Mouse (Mus musculus) liver, embryonic 13.5 days (tissue): Measurements from ENCODE around the gene Mipol1. TPM values are rescaled to one million over a fixed set of nuclear protein-coding genes. Genes with fewer than 3 reads are reported as not detected.
"Not testable (repeated sequence)": the region's sequence is repeated elsewhere in the genome, so short reads cannot be mapped to it uniquely, and the experiment has no call there.

Source experiments
- ATAC-seq: fragments of 200-750 bp; cut with Nextera tagmentation; 2 replicates; pipeline ENCODE4 v1.8.0; 2017; ENCODE audit warnings: low read depth, mild to moderate bottlenecking, moderate number of reproducible peaks, moderate library complexity
- DNase-seq: peaks from one replicate; pipeline ENCODE4 v3.0.0; 2022
- H3K27ac ChIP-seq: fragments of 300-500 bp; sonication (generic); 2 replicates; pipeline ENCODE4 v1.5.1; 2015; ENCODE audit warnings: moderate library complexity, mild to moderate bottlenecking, inconsistent platforms
- H3K27me3 ChIP-seq: fragments of 300-500 bp; sonication (generic); 2 replicates; pipeline ENCODE4 v1.6.1; 2015; ENCODE audit warnings: mild to moderate bottlenecking, inconsistent platforms
- H3K36me3 ChIP-seq: fragments of 300-500 bp; sonication (generic); 2 replicates; pipeline ENCODE4 v1.6.1; 2015; ENCODE audit warnings: mild to moderate bottlenecking, inconsistent platforms
- H3K4me1 ChIP-seq: fragments of 300-500 bp; sonication (generic); replicated peaks from 2 replicates; pipeline ENCODE4 v1.6.1; 2015; ENCODE audit warnings: inconsistent platforms
- H3K4me2 ChIP-seq: fragments of 300-500 bp; sonication (generic); 2 replicates; pipeline ENCODE4 v1.6.1; 2015; ENCODE audit warnings: inconsistent platforms, mild to moderate bottlenecking, moderate library complexity
- H3K4me3 ChIP-seq: fragments of 300-500 bp; sonication (generic); replicated peaks from 2 replicates; pipeline ENCODE4 v1.5.1; 2015; ENCODE audit warnings: mild to moderate bottlenecking, inconsistent platforms
- H3K9ac ChIP-seq: fragments of 300-500 bp; sonication (generic); 2 replicates; pipeline ENCODE4 v1.6.1; 2015; ENCODE audit warnings: mild to moderate bottlenecking, inconsistent platforms
- H3K9me3 ChIP-seq: fragments of 300-500 bp; sonication (generic); replicated peaks from 2 replicates; pipeline ENCODE4 v1.6.1; 2016; ENCODE audit warnings: inconsistent platforms
- WGBS: fragments of 180-500 bp; shearing (Covaris S2); methylation state at CpG from one replicate; pipeline ENCODE4 v1.1.7; 2015; ENCODE audit not compliant: insufficient replicate concordance; 5-methylcytosine and 5-hydroxymethylcytosine counted together
- polyA plus RNA-seq: library from polyadenylated mRNA; unstranded; fragments of >200 nt; fragmentation: Nextera tagmentation; extraction: Ambion mirVana; gene quantifications from 2 replicates; pipeline ENCODE4 v1.2.1, GENCODE M21; 2015

The Mipol1 gene
- polyA plus RNA-seq, 1 experiment from 2014 or later, result 4.2 TPM

DNA sequence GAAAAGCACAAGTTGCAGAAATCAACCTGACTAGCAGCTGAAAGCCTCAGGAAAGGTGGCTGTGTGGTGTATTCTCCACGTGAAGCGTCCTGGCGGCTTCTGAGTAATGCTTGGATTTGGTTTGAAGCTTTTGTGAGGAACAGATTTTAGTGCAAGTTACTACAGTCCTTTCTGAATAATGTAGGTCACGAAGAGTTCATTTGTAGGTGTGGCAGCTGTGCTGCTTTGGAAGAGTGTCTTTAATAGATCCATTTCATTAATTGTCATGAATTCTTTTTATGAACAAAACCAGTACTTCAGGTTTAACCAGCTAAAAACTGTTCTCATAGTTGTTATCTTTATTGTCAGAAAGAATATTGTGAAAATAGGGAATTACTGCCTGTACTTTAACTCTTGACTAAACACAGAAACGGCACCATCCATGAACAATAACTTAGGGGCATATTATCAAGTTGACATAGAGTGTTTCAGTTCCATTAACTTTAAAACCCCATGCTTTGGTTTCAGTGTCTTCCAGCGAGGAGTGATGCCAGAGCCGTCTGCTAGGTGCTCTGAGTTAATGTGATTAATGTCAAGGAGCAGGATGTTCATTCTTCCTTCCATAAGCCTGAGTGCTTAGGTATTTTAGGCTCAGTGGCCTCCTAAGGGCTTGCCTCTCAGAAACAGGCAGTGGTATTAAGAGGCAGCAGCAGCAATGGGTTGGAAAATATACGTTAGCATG, 206.9 kb downstream of the Mipol1 start:
- not testable (repeated sequence) for H3K27ac ChIP-seq, H3K9ac ChIP-seq, H3K27me3 ChIP-seq, H3K4me2 ChIP-seq, H3K4me1 ChIP-seq, H3K4me3 ChIP-seq, DNase-seq, ATAC-seq, H3K36me3 ChIP-seq, H3K9me3 ChIP-seq
- 71% methylated on average over 8 of the region's 8 CpGs for WGBS

- 72% methylated on average over 10 of the region's 10 CpGs for WGBS
Measured at GRCm38 (mm10) chr12:57444281-57444903, 214.2 kb downstream of the Mipol1 start.

GRCm38 (mm10) chr12:57447331-57447730, 217.1 kb downstream of the Mipol1 start:
- Histone ChIP-seq H3K4me1 (no peaks in the 10 kb centered on the region), H3K9ac (no peak overlapping the region), H3K27me3 (no peaks in the 10 kb centered on the region), H3K27ac (no peak overlapping the region), H3K4me2 (no peak overlapping the region), H3K9me3 (no peaks in the 10 kb centered on the region), H3K36me3 (no peaks in the 10 kb centered on the region), H3K4me3 (no peak overlapping the region)
- DNase-seq, result no peak
- 56% methylated on average over 3 of the region's 3 CpGs for WGBS
- no peak for ATAC-seq

More at GRCm38 (mm10) chr12:57444281-57444903, 214.2 kb downstream of the Mipol1 start:
- no peaks in the 10 kb centered on the region for H3K4me1 ChIP-seq
- H3K9me3 ChIP-seq, result no peaks in the 10 kb centered on the region
- H3K27me3 ChIP-seq, result no peaks in the 10 kb centered on the region
- DNase-seq, result no peak
- H3K27ac ChIP-seq, result no peak overlapping the region
- H3K4me3 ChIP-seq, result no peak overlapping the region
- no peak overlapping the region for H3K9ac ChIP-seq
- no peaks in the 10 kb centered on the region for H3K36me3 ChIP-seq
- ATAC-seq, result peak; percentile 68
- H3K4me2 ChIP-seq, result no peak overlapping the region

GRCm38 (mm10) chr12:57449299-57449698, 219.1 kb downstream of the Mipol1 start:
- H3K36me3 ChIP-seq, result no peaks in the 10 kb centered on the region
- WGBS, result 55% methylated on average over 1 of the region's 1 CpGs
- DNase-seq (no peak), ATAC-seq (no peak)
- no peaks in the 10 kb centered on the region for H3K4me1 ChIP-seq
- no peak overlapping the region for H3K9ac ChIP-seq
- H3K27me3 ChIP-seq, result no peaks in the 10 kb centered on the region
- H3K4me2 ChIP-seq, result no peak overlapping the region
- H3K9me3 ChIP-seq, result no peaks in the 10 kb centered on the region
- H3K4me3 ChIP-seq, result no peak overlapping the region
- H3K27ac ChIP-seq, result no peak overlapping the region

DNA sequence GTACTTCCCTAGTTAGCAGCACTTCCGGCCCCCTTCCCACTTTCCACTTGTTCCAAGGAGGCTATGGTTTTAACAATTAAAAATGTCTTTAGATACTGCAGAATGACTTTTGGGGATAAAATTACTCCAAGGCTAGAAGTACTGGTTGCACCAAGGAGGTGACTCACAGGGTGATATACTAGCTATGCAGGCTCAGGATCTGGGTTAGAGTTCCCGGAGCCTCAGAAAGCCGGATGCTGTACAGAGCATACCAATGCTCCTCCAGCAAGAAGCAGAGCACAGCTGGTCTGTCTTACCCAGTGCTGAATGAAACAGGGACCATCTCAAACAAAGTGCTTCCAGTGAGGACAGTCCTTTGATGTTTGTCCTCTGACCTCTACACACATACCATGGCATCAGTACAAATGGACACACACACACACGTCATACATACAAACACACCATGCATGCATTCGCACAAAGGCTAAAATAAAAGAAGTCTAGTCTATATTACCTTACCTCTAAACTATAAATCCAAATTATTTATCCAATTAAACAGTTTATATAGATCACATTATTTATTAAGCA, 219.9 kb downstream of the Mipol1 start:
- WGBS, result 76% methylated on average over 5 of the region's 5 CpGs
- H3K9me3 ChIP-seq, result no peaks in the 10 kb centered on the region

DNA sequence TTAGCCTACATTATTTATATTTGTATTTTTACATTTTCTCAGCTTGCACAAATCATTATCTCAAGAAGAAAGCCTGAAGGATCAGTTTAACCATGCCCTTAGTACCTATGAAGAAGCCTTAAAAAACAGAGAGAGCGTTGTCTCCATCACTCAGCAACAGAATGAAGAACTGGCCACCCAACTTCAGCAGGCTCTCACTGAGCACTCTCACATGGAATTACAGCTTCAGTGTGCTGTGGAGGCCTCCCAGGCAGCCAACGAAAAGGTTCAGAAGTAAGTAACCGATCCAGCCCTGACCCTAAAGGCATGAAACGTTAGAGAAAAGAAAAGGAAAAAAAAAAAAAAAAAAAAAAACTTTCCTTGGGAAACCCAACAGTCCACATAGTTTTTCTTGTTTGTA, 226.7 kb downstream of the Mipol1 start:
- no peak overlapping the region for H3K9ac ChIP-seq
- 48% methylated on average over 4 of the region's 4 CpGs for WGBS

More for the DNA sequence above, 219.9 kb downstream of the Mipol1 start:
- Histone ChIP-seq H3K27me3 (no peaks in the 10 kb centered on the region), H3K27ac (no peak overlapping the region), H3K4me1 (no peaks in the 10 kb centered on the region), H3K4me3 (no peak overlapping the region), H3K36me3 (no peaks in the 10 kb centered on the region), H3K9ac (no peak overlapping the region), H3K4me2 (no peak overlapping the region)
- DNase-seq, result no peak
- ATAC-seq, result peak; percentile 34; the same call in 1 of the 2 replicates

DNA sequence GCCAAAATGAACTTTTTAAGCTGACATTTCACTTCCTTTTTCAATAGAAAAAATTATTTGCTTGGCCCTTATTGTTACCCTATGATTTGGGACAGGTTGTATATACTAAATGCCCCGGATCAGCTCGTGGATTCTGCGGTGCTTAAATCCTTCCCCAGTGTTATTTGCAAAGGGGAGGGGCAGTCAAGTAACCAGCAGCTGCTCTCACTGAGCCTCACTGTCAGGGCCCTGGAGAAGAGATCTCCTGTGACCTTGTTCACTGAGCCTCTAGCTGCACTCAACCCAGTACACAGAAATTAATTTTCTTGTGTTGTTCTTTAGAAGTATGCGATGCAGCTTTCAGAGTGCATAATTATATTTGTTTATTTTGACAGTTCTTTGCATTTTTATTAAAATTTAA, 227.1 kb downstream of the Mipol1 start:
- 51% methylated on average over 4 of the region's 4 CpGs for WGBS
- ATAC-seq, result no peak
- Histone ChIP-seq H3K36me3 (no peaks in the 10 kb centered on the region), H3K9ac (no peak overlapping the region), H3K27me3 (no peaks in the 10 kb centered on the region), H3K4me1 (no peaks in the 10 kb centered on the region), H3K9me3 (no peaks in the 10 kb centered on the region), H3K4me3 (no peak overlapping the region), H3K27ac (no peak overlapping the region), H3K4me2 (no peak overlapping the region)
- no peak for DNase-seq

More for the DNA sequence above, 226.7 kb downstream of the Mipol1 start:
- Histone ChIP-seq H3K27ac (no peak overlapping the region), H3K4me3 (no peak overlapping the region), H3K27me3 (no peaks in the 10 kb centered on the region), H3K4me2 (no peak overlapping the region), H3K9me3 (no peaks in the 10 kb centered on the region), H3K4me1 (no peaks in the 10 kb centered on the region), H3K36me3 (no peaks in the 10 kb centered on the region)
- ATAC-seq (no peak), DNase-seq (no peak)

DNA sequence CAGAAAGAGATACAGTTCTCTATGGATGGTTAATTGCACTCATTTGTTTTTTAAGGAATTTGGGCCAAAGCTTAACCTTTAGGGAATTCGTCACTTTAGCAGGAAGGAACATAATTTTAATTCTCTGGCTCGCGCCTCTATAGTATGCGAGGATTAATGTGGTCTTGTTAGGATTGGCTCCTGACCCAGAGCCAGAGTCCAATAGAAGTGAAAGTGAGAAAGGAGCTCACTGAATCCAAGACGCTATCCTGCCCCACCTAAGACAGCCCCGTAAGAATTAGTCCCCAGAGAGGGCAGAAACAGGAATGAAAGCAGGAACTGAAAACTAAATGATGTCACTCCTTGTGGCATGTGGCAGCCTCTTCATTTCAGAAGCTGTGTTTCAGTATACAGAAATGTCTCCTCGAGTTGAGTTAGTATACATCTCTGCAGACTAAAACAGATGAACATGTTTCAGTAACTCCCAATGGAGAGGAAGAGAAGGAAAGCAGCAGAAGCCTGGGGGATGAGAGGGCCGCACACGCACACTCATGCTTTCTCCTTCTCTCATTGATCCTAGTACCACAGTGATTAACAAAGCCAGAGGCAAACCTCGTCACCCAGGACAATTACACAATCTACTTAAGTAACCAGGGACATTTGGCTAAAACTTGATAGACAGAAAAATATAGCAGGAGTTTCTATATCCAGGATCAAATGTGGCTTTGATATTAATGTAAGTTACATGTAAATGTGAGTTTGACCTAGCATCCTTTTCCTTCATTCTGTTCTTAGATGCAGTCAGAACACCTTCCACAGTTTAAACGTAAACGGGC, 234.5 kb downstream of the Mipol1 start:
- no peak for ATAC-seq
- H3K4me3 ChIP-seq, result no peak overlapping the region
- H3K4me2 ChIP-seq, result no peak overlapping the region
- 69% methylated on average over 12 of the region's 12 CpGs for WGBS
- no peaks in the 10 kb centered on the region for H3K27me3 ChIP-seq
- no peaks in the 10 kb centered on the region for H3K4me1 ChIP-seq
- H3K9me3 ChIP-seq, result no peaks in the 10 kb centered on the region
- no peak for DNase-seq
- H3K27ac ChIP-seq, result no peak overlapping the region
- H3K36me3 ChIP-seq, result no peaks in the 10 kb centered on the region
- no peak overlapping the region for H3K9ac ChIP-seq

GRCm38 (mm10) chr12:57471786-57472185, 241.6 kb downstream of the Mipol1 start:
- H3K27me3 ChIP-seq, result no peaks in the 10 kb centered on the region
- H3K36me3 ChIP-seq, result no peaks in the 10 kb centered on the region
- no peaks in the 10 kb centered on the region for H3K4me1 ChIP-seq
- DNase-seq (no peak), ATAC-seq (no peak)
- WGBS, result 74% methylated on average over 8 of the region's 8 CpGs
- no peak overlapping the region for H3K9ac ChIP-seq
- no peak overlapping the region for H3K4me3 ChIP-seq
- H3K27ac ChIP-seq, result no peak overlapping the region
- no peaks in the 10 kb centered on the region for H3K9me3 ChIP-seq
- no peak overlapping the region for H3K4me2 ChIP-seq

- DNase-seq (no peak), ATAC-seq (no peak)
- no peak overlapping the region for H3K4me3 ChIP-seq
- WGBS, result 62% methylated on average over 3 of the region's 3 CpGs
- no peak overlapping the region for H3K27ac ChIP-seq
- no peak overlapping the region for H3K9ac ChIP-seq
- H3K4me2 ChIP-seq, result no peak overlapping the region
- no peaks in the 10 kb centered on the region for H3K27me3 ChIP-seq
- no peaks in the 10 kb centered on the region for H3K9me3 ChIP-seq
- no peaks in the 10 kb centered on the region for H3K36me3 ChIP-seq
- no peaks in the 10 kb centered on the region for H3K4me1 ChIP-seq
Measured at GRCm38 (mm10) chr12:57476876-57477275, 246.6 kb downstream of the Mipol1 start.

DNA sequence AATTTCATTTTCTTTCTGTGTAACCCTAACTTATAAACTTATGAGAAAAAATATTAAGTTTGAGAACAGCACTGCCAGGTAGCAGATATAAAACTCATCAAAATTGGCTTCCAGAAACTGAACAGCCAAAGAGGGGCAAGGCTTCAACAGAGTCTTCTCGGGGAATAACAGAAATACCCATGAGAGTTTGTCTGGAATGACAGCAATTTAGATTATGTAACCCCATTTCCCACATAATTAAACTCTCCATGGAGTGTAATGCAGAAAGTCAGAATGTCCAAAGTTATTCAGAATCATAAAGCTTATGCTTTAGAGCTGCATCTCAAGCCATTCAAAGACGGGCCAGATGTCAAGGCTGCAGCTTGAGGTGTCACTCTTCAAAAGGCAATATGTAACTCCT, 251.6 kb downstream of the Mipol1 start:
- ATAC-seq (no peak), DNase-seq (no peak)
- H3K4me2 ChIP-seq, result no peak overlapping the region
- H3K36me3 ChIP-seq, result no peaks in the 10 kb centered on the region
- H3K9ac ChIP-seq, result no peak overlapping the region
- H3K4me1 ChIP-seq, result no peaks in the 10 kb centered on the region
- H3K27me3 ChIP-seq, result no peaks in the 10 kb centered on the region
- no peak overlapping the region for H3K4me3 ChIP-seq
- H3K27ac ChIP-seq, result no peak overlapping the region
- no peaks in the 10 kb centered on the region for H3K9me3 ChIP-seq
- 67% methylated on average over 2 of the region's 2 CpGs for WGBS
